Mouse (Mus musculus) thymus, adult 2 months (tissue): ENCODE measurements around the gene Vwce. TPM values are rescaled to one million over a fixed set of nuclear protein-coding genes. Genes with fewer than 3 reads are reported as not detected.

Source experiments
- DNase-seq: peaks from one replicate; pipeline ENCODE4 v3.0.0; 2021
- H3K27ac ChIP-seq: fragments of 200-500 bp; 2 replicates; pipeline ENCODE4 v1.5.1; 2012; ENCODE audit warnings: low read length, control low read depth; ENCODE audit not compliant: control insufficient read depth, insufficient read depth
- H3K27me3 ChIP-seq: fragments of 200-500 bp; 2 replicates; pipeline ENCODE4 v1.6.1; 2012; ENCODE audit warnings: mild to moderate bottlenecking, low read length, moderate library complexity, mixed read lengths; ENCODE audit not compliant: control insufficient read depth, insufficient read depth
- H3K36me3 ChIP-seq: fragments of 200-500 bp; 2 replicates; pipeline ENCODE4 v1.6.1; 2012; ENCODE audit warnings: mild to moderate bottlenecking, low read length, moderate library complexity; ENCODE audit not compliant: control insufficient read depth, insufficient read depth
- H3K4me1 ChIP-seq: fragments of 200-500 bp; replicated peaks from 2 replicates; pipeline ENCODE4 v1.6.1; 2012; ENCODE audit warnings: low read length; ENCODE audit not compliant: control insufficient read depth, insufficient read depth
- H3K4me3 ChIP-seq: fragments of 200-500 bp; 2 replicates; pipeline ENCODE4 v1.5.1; 2012; ENCODE audit warnings: mild to moderate bottlenecking, low read length, control low read depth, moderate library complexity; ENCODE audit not compliant: control insufficient read depth, insufficient read depth
- CTCF ChIP-seq: fragments of 200-500 bp; IDR thresholded peaks from 2 replicates; pipeline ENCODE4 v1.5.1; 2012; ENCODE audit warnings: mild to moderate bottlenecking, control low read depth, low read length, moderate library complexity, borderline replicate concordance; ENCODE audit not compliant: control insufficient read depth, poor library complexity, insufficient read depth; ENCODE audit errors: extremely low read depth
- POLR2A ChIP-seq: fragments of 200-500 bp; IDR thresholded peaks from 2 replicates; pipeline ENCODE4 v1.6.1; 2012; ENCODE audit warnings: mild to moderate bottlenecking, low read length, control low read depth, moderate library complexity; ENCODE audit not compliant: control insufficient read depth, poor library complexity, insufficient read depth; ENCODE audit errors: extremely low read depth
- WGBS: fragments of 180-500 bp; shearing (Covaris S2); methylation state at CpG from one replicate; pipeline ENCODE4 v1.1.7; 2018; 5-methylcytosine and 5-hydroxymethylcytosine counted together
- polyA plus RNA-seq: library from polyadenylated mRNA; depleted of rRNA; stranded (reverse); fragments of >200 nt; gene quantifications from 2 replicates; pipeline ENCODE4 v1.2.3, GENCODE M21; 2012

Vwce gene
- polyA plus RNA-seq, 1 experiment = 3.1 TPM

DNA sequence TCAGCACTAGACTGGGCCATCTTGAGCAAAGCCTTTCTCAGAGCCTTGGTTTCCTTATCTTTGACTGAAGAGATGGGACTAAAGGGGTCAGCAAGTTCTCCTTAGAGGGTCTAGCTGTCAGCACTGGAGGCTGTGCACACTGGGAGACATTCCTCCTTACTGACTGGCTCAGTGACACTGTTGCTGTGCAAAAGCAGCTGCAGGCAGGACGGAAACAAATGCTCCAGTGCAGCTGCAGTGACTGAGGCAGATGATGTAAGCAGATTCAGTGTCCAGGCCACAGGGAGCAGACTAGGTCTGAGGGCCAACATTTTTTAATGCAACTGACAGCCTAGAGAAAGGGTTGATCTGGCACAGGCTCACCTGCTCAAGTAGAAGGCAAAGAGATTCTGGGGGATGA, 39.3 kb downstream of the Vwce start:
- H3K27ac ChIP-seq = no peak overlapping the region
- no peak overlapping the region for H3K4me3 ChIP-seq
- H3K27me3 ChIP-seq = no peaks in the 10 kb centered on the region
- H3K36me3 ChIP-seq = no peaks in the 10 kb centered on the region
- no peak for DNase-seq
- WGBS = 91% methylated on average over 1 of the region's 1 CpGs
- no peak for TF ChIP-seq CTCF
- TF ChIP-seq POLR2A = no peak
- H3K4me1 ChIP-seq = no peaks in the 10 kb centered on the region

DNA sequence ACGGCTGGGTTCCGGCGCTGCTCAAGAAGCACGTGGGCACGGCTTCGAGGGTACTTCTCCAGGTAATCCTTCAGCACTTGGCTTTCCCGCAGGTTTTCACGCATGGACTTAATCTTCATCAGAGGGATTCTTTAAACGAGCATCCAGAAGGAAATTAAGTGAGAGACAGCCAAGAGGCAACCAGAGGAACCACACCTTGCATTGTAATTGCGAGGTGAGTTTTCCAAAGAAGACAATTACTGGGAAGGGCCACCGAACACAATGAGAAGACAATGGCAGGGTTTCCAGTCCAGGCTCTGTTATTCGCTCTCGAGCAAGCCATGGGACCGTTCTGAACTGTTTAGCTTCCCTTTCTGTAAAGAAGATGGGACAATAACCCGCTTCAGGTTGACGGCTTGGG, 42.6 kb downstream of the Vwce start:
- Histone ChIP-seq H3K36me3 (no peaks in the 10 kb centered on the region), H3K27me3 (no peaks in the 10 kb centered on the region), H3K27ac (no peak overlapping the region), H3K4me3 (no peak overlapping the region), H3K4me1 (no peaks in the 10 kb centered on the region)
- 89% methylated on average over 16 of the region's 16 CpGs for WGBS
- DNase-seq = no peak
- TF ChIP-seq POLR2A = no peak
- TF ChIP-seq CTCF = no peak

DNA sequence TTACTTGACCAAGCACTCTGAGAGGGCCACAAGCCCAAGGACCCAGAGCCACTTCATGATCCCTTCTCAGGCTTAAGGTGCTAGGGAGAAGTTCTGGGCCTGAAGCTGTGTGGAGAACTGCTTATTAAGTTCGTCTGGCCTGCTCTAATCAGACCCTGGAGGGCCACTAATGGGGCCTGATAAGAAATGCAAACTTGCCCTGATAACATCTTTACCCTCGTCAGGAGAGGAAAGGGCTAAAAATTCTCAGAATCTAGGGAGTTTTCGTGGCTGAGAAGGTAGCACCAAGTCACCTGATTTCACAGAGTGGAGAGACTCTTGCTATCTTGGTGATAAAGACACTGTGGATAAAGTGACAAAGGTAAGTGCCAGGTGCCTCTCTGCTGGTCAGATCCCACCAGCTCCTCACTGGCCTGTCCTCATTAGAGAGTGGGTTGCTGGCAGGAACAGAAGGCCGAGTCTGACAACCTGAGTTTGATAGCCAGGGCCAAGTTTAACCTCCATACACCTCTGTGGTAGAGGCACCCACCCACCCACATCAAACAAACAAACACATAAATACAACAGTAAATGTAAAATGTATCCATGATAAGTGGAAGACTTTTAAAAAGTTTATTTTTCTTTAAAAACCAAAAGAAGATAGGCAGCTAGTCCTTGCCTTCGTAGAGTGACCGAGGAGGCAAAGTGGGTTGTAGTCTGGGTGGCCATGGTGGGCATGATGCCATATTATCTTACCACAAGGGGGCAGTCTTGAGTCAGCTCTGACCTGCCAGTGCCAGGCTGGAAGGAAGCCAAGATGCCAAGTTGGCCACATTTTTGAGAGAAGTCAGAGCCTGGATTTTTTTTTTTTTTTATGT, 44.1 kb downstream of the Vwce start, which contains the start of gene Pga5:
Pga5 (minus strand) TSS at position 157 of the 857 bp plus-strand sequence.
- Histone ChIP-seq H3K27me3 (no peaks in the 10 kb centered on the region), H3K4me3 (no peak within 1 kb of the TSS), H3K36me3 (no peaks in the 10 kb centered on the region), H3K27ac (no peak within 1 kb of the TSS), H3K4me1 (no peaks in the 10 kb centered on the region)
- 33% methylated on average over 6 of the region's 6 CpGs for WGBS
- DNase-seq = peak; percentile 68
- TF ChIP-seq CTCF (peak; percentile 69; the same call in 1 of the 2 replicates), POLR2A (no peak)

DNA sequence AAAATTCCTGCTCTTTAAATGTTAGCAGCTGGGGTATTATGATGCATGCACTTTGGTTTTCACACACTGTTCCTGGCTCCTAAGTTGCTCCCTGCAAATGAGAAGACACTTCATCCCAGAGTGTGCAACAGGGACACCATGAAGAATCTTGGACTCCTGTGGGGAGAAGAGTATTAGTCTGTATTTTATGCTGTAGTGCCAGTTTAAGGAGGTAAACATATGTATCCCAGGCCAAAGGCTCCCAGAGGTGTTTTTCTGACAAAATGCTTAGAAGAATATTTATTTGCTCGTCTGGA, 44.7 kb downstream of the Vwce start:
- 94% methylated on average over 1 of the region's 1 CpGs for WGBS
- no peaks in the 10 kb centered on the region for H3K4me1 ChIP-seq
- no peak for TF ChIP-seq CTCF
- no peak for TF ChIP-seq POLR2A
- no peaks in the 10 kb centered on the region for H3K36me3 ChIP-seq
- H3K27ac ChIP-seq = no peak overlapping the region
- DNase-seq = no peak
- no peaks in the 10 kb centered on the region for H3K27me3 ChIP-seq
- no peak overlapping the region for H3K4me3 ChIP-seq

DNA sequence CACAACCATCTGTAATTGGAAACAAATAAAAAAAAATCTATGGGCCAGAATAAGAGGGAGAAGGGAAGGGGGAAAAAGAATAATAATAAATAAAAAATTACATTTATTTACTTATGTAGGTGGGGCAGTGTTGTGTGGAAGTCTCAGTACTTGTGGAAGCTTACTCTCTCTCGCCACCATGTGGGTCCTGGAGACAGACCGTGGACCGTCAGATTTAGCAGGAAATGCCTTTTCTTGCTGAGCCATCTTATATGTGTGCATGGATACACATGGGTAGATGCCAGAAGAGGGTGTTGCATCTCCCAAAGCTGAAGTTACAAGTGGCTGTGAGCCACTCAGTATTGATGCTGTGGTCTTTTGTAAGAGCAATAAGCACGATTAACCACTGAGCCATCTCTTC, 47.6 kb downstream of the Vwce start:
- no peak for DNase-seq
- Histone ChIP-seq H3K4me1 (no peaks in the 10 kb centered on the region), H3K27me3 (no peaks in the 10 kb centered on the region), H3K4me3 (no peak overlapping the region), H3K27ac (no peak overlapping the region), H3K36me3 (no peaks in the 10 kb centered on the region)
- TF ChIP-seq CTCF (no peak), POLR2A (no peak)
- 57% methylated on average over 4 of the region's 4 CpGs for WGBS

DNA sequence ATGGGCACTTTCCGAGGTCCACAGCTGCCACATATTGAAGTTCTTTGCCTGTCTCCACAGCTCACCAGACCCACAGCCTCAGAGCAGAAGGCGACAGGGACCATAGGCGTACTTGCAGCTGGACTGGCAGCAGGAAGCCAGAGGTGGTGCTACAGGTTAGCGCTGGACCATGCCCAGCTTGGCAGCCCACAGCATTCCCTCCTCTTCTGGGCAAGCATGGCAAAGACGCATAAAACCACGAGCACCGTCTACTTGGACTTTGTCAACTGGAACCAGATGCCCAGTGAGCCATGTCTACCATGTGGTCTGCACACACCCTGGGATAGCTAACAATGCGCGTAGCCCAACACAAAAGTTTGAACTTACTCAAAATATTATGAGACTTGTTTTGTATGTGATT, 51.1 kb downstream of the Vwce start:
- H3K4me1 ChIP-seq = peaks cover 12% of the 10 kb centered on the region
- TF ChIP-seq CTCF (no peak), POLR2A (no peak)
- no peaks in the 10 kb centered on the region for H3K27me3 ChIP-seq
- H3K4me3 ChIP-seq = no peak overlapping the region
- H3K27ac ChIP-seq = no peak overlapping the region
- H3K36me3 ChIP-seq = no peaks in the 10 kb centered on the region
- 87% methylated on average over 9 of the region's 9 CpGs for WGBS
- DNase-seq = no peak

DNA sequence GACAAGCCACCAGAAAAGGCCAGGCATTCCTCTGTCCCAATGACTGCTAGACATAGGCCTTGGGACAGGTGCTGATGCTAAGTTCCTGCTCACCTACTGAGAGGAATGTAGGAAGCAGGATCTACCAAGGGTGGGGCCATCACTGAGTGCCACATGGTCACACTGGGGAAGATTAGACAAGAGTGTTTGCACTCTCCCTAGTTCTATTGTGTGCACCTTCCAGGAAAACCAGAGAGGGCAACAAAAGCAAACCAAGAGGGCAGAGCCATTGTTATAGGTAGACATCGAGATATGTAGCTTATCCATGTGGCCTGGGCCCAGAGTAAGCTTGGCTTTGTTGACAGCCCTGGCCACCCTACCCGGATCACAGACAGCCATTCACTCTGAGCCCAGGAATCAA, 51.7 kb downstream of the Vwce start:
- Histone ChIP-seq H3K27ac (no peak overlapping the region), H3K4me1 (peaks cover 12% of the 10 kb centered on the region), H3K4me3 (no peak overlapping the region), H3K36me3 (no peaks in the 10 kb centered on the region), H3K27me3 (no peaks in the 10 kb centered on the region)
- WGBS = 95% methylated on average over 2 of the region's 2 CpGs
- TF ChIP-seq CTCF = no peak
- no peak for DNase-seq
